9 mouse cellular contexts compared by ENCODE assay signal in genomic region chr16:35839680-35840079, GRCm38 (mm10). TPM values are rescaled to one million over a fixed set of nuclear protein-coding genes. Genes with fewer than 3 reads are reported as not detected.
DNase-seq lines count a peak whose midpoint lies in the region; ATAC-seq and TF ChIP-seq lines count a peak whose summit lies in the region.
"Had no signal": no experiment of that assay in that cellular context is flagged by ENCODE, and none has a peak within 500 bp of the region (broad histone marks: within the 10 kb centered on the region; RNA-seq: fewer than 3 reads in every experiment).

No protein-coding gene starts in this region.

- TF ChIP-seq POLR2A in lung, adult 2 months (IDR thresholded peaks at IDR 0.05; ENCODE audit: borderline replicate concordance, extremely low read depth, low read depth, low read length), result no peak
- no peak for TF ChIP-seq POLR2A in brain, embryonic 14.5 days (IDR thresholded peaks at IDR 0.05; ENCODE audit: borderline replicate concordance, extremely low read depth, insufficient read depth, insufficient read length, poor library complexity, severe bottlenecking)

- H3K4me3 ChIP-seq in lung, embryonic 14.5 days (ENCODE audit: low read depth, low read length), result no peak overlapping the region
- H3K4me3 ChIP-seq in lung, adult 2 months (replicated peaks; ENCODE audit: extremely low read depth, low read depth, low read length), result no peak overlapping the region
- H3K4me3 ChIP-seq in hindbrain, embryonic 12.5 days, result no peak overlapping the region
- H3K4me3 ChIP-seq: neural tube, embryonic 12.5 days had no signal

- TF ChIP-seq CTCF in lung, embryonic 14.5 days (IDR thresholded peaks at IDR 0.05; ENCODE audit: low read depth), result peak; percentile 74
- no peak for TF ChIP-seq CTCF in lung, adult 2 months (IDR thresholded peaks at IDR 0.05; ENCODE audit: insufficient read depth, low read length)
- TF ChIP-seq CTCF in brain, embryonic 14.5 days (IDR thresholded peaks at IDR 0.05; ENCODE audit: borderline replicate concordance, extremely low read depth, insufficient read depth, insufficient read length), result peak; percentile 51; the same call in 1 of the 2 replicates

- H3K36me3 ChIP-seq in lung, embryonic 14.5 days (ENCODE audit: insufficient read depth), result no peaks in the 10 kb centered on the region
- no peaks in the 10 kb centered on the region for H3K36me3 ChIP-seq in hindbrain, embryonic 12.5 days
- H3K36me3 ChIP-seq: neural tube, embryonic 12.5 days had no signal

- ATAC-seq in cerebellum, adult (ENCODE audit: insufficient number of reproducible peaks, low FRiP score, low TSS enrichment), result no peak
- no peak for ATAC-seq in lung, embryonic 14.5 days (ENCODE audit: insufficient read depth)
- ATAC-seq in hindbrain, embryonic 12.5 days (ENCODE audit: low FRiP score), result no peak

- WGBS in lung, embryonic 14.5 days, result 12% methylated on average over 1 of the region's 1 CpGs
- 22% methylated on average over 1 of the region's 1 CpGs for WGBS in lung, adult 2 months
- 44% methylated on average over 1 of the region's 1 CpGs for WGBS in hindbrain, embryonic 12.5 days

- no peaks in the 10 kb centered on the region for H3K27me3 ChIP-seq in lung, embryonic 14.5 days (ENCODE audit: insufficient read depth, low read length)
- H3K27me3 ChIP-seq in hindbrain, embryonic 12.5 days, result no peaks in the 10 kb centered on the region
- H3K27me3 ChIP-seq: neural tube, embryonic 12.5 days had no signal

- no peak overlapping the region for H3K9ac ChIP-seq in lung, embryonic 14.5 days
- H3K9ac ChIP-seq in hindbrain, embryonic 12.5 days, result no peak overlapping the region
- H3K9ac ChIP-seq: neural tube, embryonic 12.5 days had no signal

- no peaks in the 10 kb centered on the region for H3K9me3 ChIP-seq in lung, embryonic 14.5 days (ENCODE audit: low read depth, low read length)
- H3K9me3 ChIP-seq in hindbrain, embryonic 12.5 days (replicated peaks), result no peaks in the 10 kb centered on the region
- H3K9me3 ChIP-seq: neural tube, embryonic 12.5 days had no signal

- no peak overlapping the region for H3K27ac ChIP-seq in lung, embryonic 14.5 days (ENCODE audit: low read depth)
- H3K27ac ChIP-seq in hindbrain, embryonic 12.5 days, result no peak overlapping the region
- H3K27ac ChIP-seq: neural tube, embryonic 12.5 days had no signal

- no peaks in the 10 kb centered on the region for H3K4me1 ChIP-seq in lung, embryonic 14.5 days (ENCODE audit: insufficient read depth)
- no peaks in the 10 kb centered on the region for H3K4me1 ChIP-seq in lung, adult 2 months (ENCODE audit: control insufficient read depth, insufficient read depth, low read length)
- no peaks in the 10 kb centered on the region for H3K4me1 ChIP-seq in hindbrain, embryonic 12.5 days
- H3K4me1 ChIP-seq: neural tube, embryonic 12.5 days had no signal

- no peak overlapping the region for H3K4me2 ChIP-seq in lung, embryonic 14.5 days
- no peak overlapping the region for H3K4me2 ChIP-seq in hindbrain, embryonic 12.5 days (replicated peaks)
- H3K4me2 ChIP-seq: neural tube, embryonic 12.5 days had no signal

- peak; percentile 46 for DNase-seq in cerebellum, adult 9-10 months
- DNase-seq in lung, embryonic 14.5 days, result peak; percentile 78
- no peak for DNase-seq in lung, adult 2 months
- peak; percentile 56 for DNase-seq in brain, embryonic 14.5 days (ENCODE audit: low read depth)
- DNase-seq in kidney, adult 8-10 months, result peak; percentile 52 to 58
- peak; percentile 16 for DNase-seq in retina, adult 2 months (ENCODE audit: low read depth, low spot score)

RNA-seq across cellular contexts. Expression of gene Parp14, which starts 31.7 kb away (rescaled TPM):
- polyA plus RNA-seq in lung, embryonic 14.5 days (2014; fragmentation: Nextera tagmentation; extraction: Ambion mirVana), result 0.58 and 0.74 TPM in 2 replicates
- polyA plus RNA-seq in lung, adult 2 months (2012; rRNA removed), result 7.5 and 10.0 TPM in 2 replicates
- polyA plus RNA-seq in brain, embryonic 14.5 days (2012; rRNA removed), result 0.26 and 0.38 TPM in 2 replicates
- polyA plus RNA-seq in hindbrain, embryonic 12.5 days (2016; fragmentation: Nextera tagmentation; extraction: Ambion mirVana), result 0.43 and 0.47 TPM in 2 replicates
